ENCODE assay signal across 8 mouse cellular contexts in genomic region chr11:30471751-30472593, GRCm38 (mm10). TPM values are rescaled to one million over a fixed set of nuclear protein-coding genes. Genes with fewer than 3 reads are reported as not detected.
DNase-seq lines count a peak whose midpoint lies in the region; ATAC-seq lines count a peak whose summit lies in the region.

Gene 4930505A04Rik (minus strand): TSS chr11:30471827.

- H3K9me3 ChIP-seq in embryonic facial prominence, embryonic 14.5 days (ENCODE audit: control insufficient read depth, low read length) = no peaks in the 10 kb centered on the region
- H3K9me3 ChIP-seq in heart, embryonic 10.5 days = no peaks in the 10 kb centered on the region
- H3K9me3 ChIP-seq in kidney, embryonic 14.5 days (ENCODE audit: control insufficient read depth, low read length) = no peaks in the 10 kb centered on the region
- no peaks in the 10 kb centered on the region for H3K9me3 ChIP-seq in limb, embryonic 13.5 days
- no peaks in the 10 kb centered on the region for H3K9me3 ChIP-seq in midbrain, embryonic 15.5 days
- no peaks in the 10 kb centered on the region for H3K9me3 ChIP-seq in stomach, embryonic 16.5 days (replicated peaks; ENCODE audit: control insufficient read depth, low read length)

- DNase-seq in CD4-positive, CD25-positive, alpha-beta regulatory T cell, adult 2 months (ENCODE audit: low read depth, low spot score) = peak; percentile 15
- DNase-seq in embryonic facial prominence, embryonic 14.5 days (ENCODE audit: low spot score) = peak; percentile 98
- peak; percentile 97 for DNase-seq in heart, embryonic 10.5 days (ENCODE audit: low spot score)

- H3K4me1 ChIP-seq in embryonic facial prominence, embryonic 14.5 days (ENCODE audit: control insufficient read depth, insufficient read depth, low read length) = peaks cover 13% of the 10 kb centered on the region; the same call in 1 of the 2 replicates
- peaks cover 16% of the 10 kb centered on the region for H3K4me1 ChIP-seq in heart, embryonic 10.5 days
- no peaks in the 10 kb centered on the region for H3K4me1 ChIP-seq in kidney, embryonic 14.5 days (ENCODE audit: control insufficient read depth, insufficient read depth, low read length)
- peaks cover 13% of the 10 kb centered on the region; the same call in 1 of the 2 replicates for H3K4me1 ChIP-seq in limb, embryonic 13.5 days
- peaks cover 14% of the 10 kb centered on the region for H3K4me1 ChIP-seq in midbrain, embryonic 15.5 days
- peaks cover 4% of the 10 kb centered on the region; the same call in 1 of the 2 replicates for H3K4me1 ChIP-seq in stomach, embryonic 16.5 days (ENCODE audit: control insufficient read depth, insufficient read depth, low read length)

- ATAC-seq in CD4-positive, CD25-positive, alpha-beta regulatory T cell, adult 4 months = no peak
- peak; percentile 96 for ATAC-seq in embryonic facial prominence, embryonic 14.5 days (ENCODE audit: low read depth)
- peak; percentile 99 for ATAC-seq in kidney, embryonic 14.5 days (ENCODE audit: low FRiP score, low TSS enrichment)
- peak; percentile 97 for ATAC-seq in limb, embryonic 13.5 days (ENCODE audit: low FRiP score, low read depth)
- peak; percentile 99 for ATAC-seq in midbrain, embryonic 15.5 days (replicated peaks)
- ATAC-seq in stomach, embryonic 16.5 days (ENCODE audit: insufficient read depth, low FRiP score) = peak; percentile 98

- H3K9ac ChIP-seq in embryonic facial prominence, embryonic 14.5 days (ENCODE audit: low read depth, low read length) = peak within 1 kb of the TSS; percentile 71
- H3K9ac ChIP-seq in kidney, embryonic 14.5 days (ENCODE audit: low read depth, low read length) = peak within 1 kb of the TSS; percentile 57; the same call in 1 of the 2 replicates
- H3K9ac ChIP-seq in limb, embryonic 13.5 days = peak within 1 kb of the TSS; percentile 66
- H3K9ac ChIP-seq in midbrain, embryonic 15.5 days = peak within 1 kb of the TSS; percentile 45
- H3K9ac ChIP-seq in stomach, embryonic 16.5 days (ENCODE audit: low read length) = peak within 1 kb of the TSS; percentile 70

- H3K27me3 ChIP-seq in embryonic facial prominence, embryonic 14.5 days (replicated peaks; ENCODE audit: control insufficient read depth, insufficient read depth, low read length) = no peaks in the 10 kb centered on the region
- H3K27me3 ChIP-seq in heart, embryonic 10.5 days (ENCODE audit: insufficient read depth, poor library complexity, severe bottlenecking) = no peaks in the 10 kb centered on the region
- no peaks in the 10 kb centered on the region for H3K27me3 ChIP-seq in kidney, embryonic 14.5 days (ENCODE audit: control insufficient read depth, insufficient read depth, low read length)
- H3K27me3 ChIP-seq in limb, embryonic 13.5 days = no peaks in the 10 kb centered on the region
- no peaks in the 10 kb centered on the region for H3K27me3 ChIP-seq in midbrain, embryonic 15.5 days (replicated peaks)
- H3K27me3 ChIP-seq in stomach, embryonic 16.5 days (ENCODE audit: control insufficient read depth, insufficient read depth, low read length) = no peaks in the 10 kb centered on the region

- WGBS in embryonic facial prominence, embryonic 14.5 days = 5% methylated on average over 17 of the region's 17 CpGs
- 9% methylated on average over 17 of the region's 17 CpGs for WGBS in heart, embryonic 10.5 days
- 6% methylated on average over 17 of the region's 17 CpGs for WGBS in kidney, embryonic 14.5 days
- WGBS in limb, embryonic 13.5 days = 7% methylated on average over 17 of the region's 17 CpGs
- 6% methylated on average over 17 of the region's 17 CpGs for WGBS in midbrain, embryonic 15.5 days
- WGBS in stomach, embryonic 16.5 days = 4% methylated on average over 17 of the region's 17 CpGs

- H3K4me2 ChIP-seq in embryonic facial prominence, embryonic 14.5 days (ENCODE audit: low read depth, low read length) = peak within 1 kb of the TSS; percentile 77
- peak within 1 kb of the TSS; percentile 75 for H3K4me2 ChIP-seq in kidney, embryonic 14.5 days (replicated peaks; ENCODE audit: low read depth, low read length)
- H3K4me2 ChIP-seq in limb, embryonic 13.5 days (replicated peaks) = peak within 1 kb of the TSS; percentile 70
- H3K4me2 ChIP-seq in midbrain, embryonic 15.5 days = peak within 1 kb of the TSS; percentile 60
- peak within 1 kb of the TSS; percentile 77 for H3K4me2 ChIP-seq in stomach, embryonic 16.5 days (ENCODE audit: low read depth, low read length)

- no peaks in the 10 kb centered on the region for H3K36me3 ChIP-seq in embryonic facial prominence, embryonic 14.5 days (ENCODE audit: control insufficient read depth, insufficient read depth, low read length)
- H3K36me3 ChIP-seq in heart, embryonic 10.5 days = no peaks in the 10 kb centered on the region
- no peaks in the 10 kb centered on the region for H3K36me3 ChIP-seq in kidney, embryonic 14.5 days (ENCODE audit: control insufficient read depth, insufficient read depth, low read length)
- H3K36me3 ChIP-seq in limb, embryonic 13.5 days = no peaks in the 10 kb centered on the region
- no peaks in the 10 kb centered on the region for H3K36me3 ChIP-seq in midbrain, embryonic 15.5 days (replicated peaks)
- no peaks in the 10 kb centered on the region for H3K36me3 ChIP-seq in stomach, embryonic 16.5 days (ENCODE audit: control insufficient read depth, insufficient read depth, low read length)

- peak within 1 kb of the TSS; percentile 48 for H3K4me3 ChIP-seq in embryonic facial prominence, embryonic 14.5 days (ENCODE audit: low read depth, low read length)
- peak within 1 kb of the TSS; percentile 63 for H3K4me3 ChIP-seq in heart, embryonic 10.5 days
- peak within 1 kb of the TSS; percentile 37 for H3K4me3 ChIP-seq in kidney, embryonic 14.5 days (ENCODE audit: low read length)
- H3K4me3 ChIP-seq in limb, embryonic 13.5 days = peak within 1 kb of the TSS; percentile 47
- peak within 1 kb of the TSS; percentile 43 for H3K4me3 ChIP-seq in midbrain, embryonic 15.5 days
- peak within 1 kb of the TSS; percentile 51 for H3K4me3 ChIP-seq in stomach, embryonic 16.5 days (replicated peaks; ENCODE audit: low read length)

- H3K27ac ChIP-seq in embryonic facial prominence, embryonic 14.5 days (replicated peaks; ENCODE audit: low read depth, low read length) = peak within 1 kb of the TSS; percentile 87
- peak within 1 kb of the TSS; percentile 92 for H3K27ac ChIP-seq in heart, embryonic 10.5 days
- peak within 1 kb of the TSS; percentile 56; the same call in 1 of the 2 replicates for H3K27ac ChIP-seq in kidney, embryonic 14.5 days (ENCODE audit: low read depth, low read length)
- peak within 1 kb of the TSS; percentile 83 for H3K27ac ChIP-seq in limb, embryonic 13.5 days
- H3K27ac ChIP-seq in midbrain, embryonic 15.5 days = peak within 1 kb of the TSS; percentile 80
- H3K27ac ChIP-seq in stomach, embryonic 16.5 days (ENCODE audit: low read length) = peak within 1 kb of the TSS; percentile 79

RNA-seq across cellular contexts. Expression of gene 4930505A04Rik, which starts in this region (rescaled TPM):
- not detected for polyA plus RNA-seq in CD4-positive, CD25-positive, alpha-beta regulatory T cell, adult 4 months (2017; shearing (Covaris generic))
- 0.24 and 0.39 TPM in 2 replicates for polyA plus RNA-seq in embryonic facial prominence, embryonic 14.5 days (2014; fragmentation: Nextera tagmentation; extraction: Ambion mirVana)
- polyA plus RNA-seq in heart, embryonic 10.5 days (2016; fragmentation: Nextera tagmentation; extraction: Ambion mirVana) = 0.15 TPM in 1 of 2 replicates, not detected in the other
- not detected in 2 replicates for polyA plus RNA-seq in kidney, embryonic 14.5 days (2014; fragmentation: Nextera tagmentation; extraction: Ambion mirVana)
- polyA plus RNA-seq in limb, embryonic 13.5 days (2015; fragmentation: Nextera tagmentation; extraction: Ambion mirVana) = not detected in 2 replicates
- 0.50 TPM in 1 of 2 replicates, not detected in the other for polyA plus RNA-seq in midbrain, embryonic 15.5 days (2015; fragmentation: Nextera tagmentation; extraction: Ambion mirVana)
- 0.25 TPM in 1 of 2 replicates, not detected in the other for polyA plus RNA-seq in stomach, embryonic 16.5 days (2015; fragmentation: Nextera tagmentation; extraction: Ambion mirVana)

Comparison
In these comparisons a context has a peak if more than half of its experiments do, and no peak if none do; other contexts are left out.
1. Peak in DNase-seq, ATAC-seq, H3K4me3 ChIP-seq, H3K27ac ChIP-seq, H3K9ac ChIP-seq and H3K4me2 ChIP-seq in embryonic facial prominence, embryonic 14.5 days; RNA of the gene not detected or under 1 TPM.
2. Peak in DNase-seq, H3K4me3 ChIP-seq and H3K27ac ChIP-seq in heart, embryonic 10.5 days; RNA of the gene not detected or under 1 TPM.
3. Peak in ATAC-seq, H3K4me3 ChIP-seq, H3K27ac ChIP-seq, H3K9ac ChIP-seq and H3K4me2 ChIP-seq in kidney, embryonic 14.5 days; RNA of the gene not detected or under 1 TPM.
4. Peak in ATAC-seq, H3K4me3 ChIP-seq, H3K27ac ChIP-seq, H3K9ac ChIP-seq and H3K4me2 ChIP-seq in limb, embryonic 13.5 days; RNA of the gene not detected or under 1 TPM.
5. Peak in ATAC-seq, H3K4me3 ChIP-seq, H3K27ac ChIP-seq, H3K9ac ChIP-seq and H3K4me2 ChIP-seq in midbrain, embryonic 15.5 days; RNA of the gene not detected or under 1 TPM.
6. Peak in ATAC-seq, H3K4me3 ChIP-seq, H3K27ac ChIP-seq, H3K9ac ChIP-seq and H3K4me2 ChIP-seq in stomach, embryonic 16.5 days; RNA of the gene not detected or under 1 TPM.
7. DNase-seq: peak in every context shown above with its lines; median percentile 98 in embryonic facial prominence, embryonic 14.5 days; 97 in heart, embryonic 10.5 days; 15 in CD4-positive, CD25-positive, alpha-beta regulatory T cell, adult 2 months.